Mouse (Mus musculus): Measurements from ENCODE around the gene Gbp8.
"Not testable (repeated sequence)": the region's sequence is repeated elsewhere in the genome, so short reads cannot be mapped to it uniquely, and the experiment has no call there.

Gene Gbp8

DNA sequence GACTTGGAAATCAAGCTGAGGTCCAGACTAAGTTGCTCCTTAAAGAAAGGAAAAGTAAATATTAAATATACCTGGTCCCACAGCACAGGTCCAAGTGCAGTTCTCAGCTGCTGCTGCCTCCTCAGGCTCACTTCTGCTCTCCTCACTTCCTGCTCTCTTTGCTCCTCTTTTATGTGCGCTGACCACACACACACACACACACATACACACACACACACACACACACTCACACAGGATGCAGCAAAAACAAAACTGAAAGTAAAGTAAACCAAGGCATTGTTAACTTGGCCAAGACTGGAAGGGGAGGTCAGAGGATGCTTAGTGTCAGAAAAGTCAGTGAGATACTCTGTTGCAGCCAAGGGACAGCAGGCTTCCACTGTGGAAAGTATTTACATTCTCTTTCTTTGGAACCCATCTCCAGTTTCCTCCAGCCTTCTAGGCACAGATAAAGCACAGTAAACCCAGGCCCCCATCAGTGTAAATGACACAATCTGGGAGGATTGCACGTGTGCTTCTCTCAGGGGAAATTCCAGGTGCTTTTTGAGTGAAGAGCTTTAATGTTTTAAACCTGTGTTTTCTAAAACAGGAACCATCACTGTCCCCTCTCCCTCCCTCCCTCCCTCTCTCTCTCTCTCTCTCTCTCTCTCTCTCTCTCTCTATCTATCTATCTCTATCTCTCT is at the start of gene Gbp8, which contains the start of the genes Gbp9 and Gbp4:
Gene Gbp8 (minus strand): TSS at position 132 of the 680 bp plus-strand sequence.
Gene Gbp9 (minus strand): TSS at position 131 of the 680 bp plus-strand sequence.
Gene Gbp4 (minus strand): TSS at position 178 of the 680 bp plus-strand sequence.
- peak in 1 of 2 experiments; percentile 21 for DNase-seq (ENCODE audit: low spot score in 2 of 2)

DNA sequence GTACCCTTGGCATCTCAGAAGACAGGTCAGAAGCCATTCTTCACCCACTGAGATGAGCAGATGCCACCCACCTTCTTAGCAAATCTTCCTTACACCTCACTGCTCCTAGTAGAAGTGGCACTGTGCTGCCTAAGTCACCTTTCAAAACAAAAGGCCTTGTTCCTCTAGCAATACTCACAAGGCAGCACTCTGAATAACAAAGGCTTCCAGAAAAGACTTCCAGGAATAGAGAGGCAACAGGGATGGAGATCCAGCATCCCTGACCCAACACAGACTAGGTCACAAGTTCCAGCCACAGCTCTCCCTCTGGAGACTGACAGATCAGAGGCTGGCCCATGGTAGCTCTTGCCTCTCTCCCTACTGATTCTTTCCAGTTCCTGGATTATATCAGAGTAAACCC is 42.1 kb upstream of the Gbp8 start:
- no peak for DNase-seq (ENCODE audit: low spot score in 2 of 2)

DNA sequence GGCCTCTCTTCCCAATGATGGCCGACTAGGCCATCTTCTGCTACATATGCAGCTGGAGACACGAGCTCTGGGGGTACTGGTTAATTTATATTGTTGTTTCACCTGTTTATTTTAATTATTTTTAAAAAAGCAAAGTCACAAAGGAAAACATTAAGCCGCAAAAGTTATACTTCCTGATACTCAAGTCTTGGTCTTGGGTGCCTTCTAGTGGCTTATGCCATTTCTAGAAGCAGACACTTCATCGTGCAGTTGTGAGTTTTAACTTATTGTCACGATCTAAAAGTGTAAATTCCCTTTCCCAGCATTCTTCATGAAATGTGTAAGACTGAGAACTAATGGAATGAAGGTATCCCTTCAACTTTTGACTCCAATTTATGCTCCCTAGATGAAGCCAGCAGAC is 17.2 kb upstream of the Gbp8 start:
- no peak for DNase-seq (ENCODE audit: low spot score in 2 of 2)

GRCm38 (mm10) chr5:105154049-105154448 is 14.7 kb upstream of the Gbp8 start:
- DNase-seq (ENCODE audit: low spot score in 2 of 2), result no peak

GRCm38 (mm10) chr5:105148062-105148461 is 8.7 kb upstream of the Gbp8 start:
- DNase-seq (ENCODE audit: low spot score in 2 of 2), result not testable (repeated sequence)

DNA sequence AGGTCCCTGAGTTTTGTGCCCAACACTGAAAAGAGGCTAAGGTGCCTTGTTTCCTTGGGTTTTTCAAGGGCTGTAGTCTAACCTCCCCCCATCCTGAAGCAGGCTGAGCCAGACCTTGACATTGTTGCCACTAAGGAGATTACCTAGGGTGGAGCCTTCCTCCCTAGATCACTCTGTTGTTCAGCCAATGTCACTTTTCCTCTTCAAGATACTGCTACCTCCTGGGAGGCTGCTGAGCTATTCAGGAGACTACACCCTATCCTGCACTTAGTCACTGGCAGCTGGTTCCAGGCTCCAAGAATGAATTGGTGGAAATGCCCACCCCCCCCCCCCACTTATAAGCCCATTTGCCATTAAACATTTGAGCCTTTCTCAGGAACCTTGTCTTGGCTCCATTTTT is 7.1 kb upstream of the Gbp8 start:
- DNase-seq (ENCODE audit: low spot score in 2 of 2), result no peak

GRCm38 (mm10) chr5:105145731-105146130 is 6.4 kb upstream of the Gbp8 start:
- DNase-seq (ENCODE audit: low spot score in 2 of 2), result not testable (repeated sequence)

- not testable (repeated sequence) for DNase-seq (ENCODE audit: low spot score in 2 of 2)
Observed at GRCm38 (mm10) chr5:105140089-105140810, 910 bp upstream of the Gbp8 start.

DNA sequence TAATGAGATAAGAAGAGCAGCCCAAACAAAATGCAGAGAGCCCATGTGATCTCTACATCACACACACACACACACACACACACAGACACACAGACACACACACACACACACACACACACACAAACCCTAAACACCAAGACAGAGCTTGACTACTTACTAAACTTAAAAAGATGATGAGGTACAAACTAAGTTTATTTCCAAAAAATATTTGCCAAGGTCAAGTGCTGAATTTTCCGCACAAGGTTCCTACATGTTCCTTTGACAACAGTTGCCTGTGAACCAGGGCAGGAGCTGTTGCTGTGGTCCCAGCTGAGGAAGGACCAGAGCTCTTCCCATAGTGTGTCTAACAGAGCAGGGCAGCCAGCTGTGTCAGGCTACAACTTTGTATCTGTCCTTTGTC is 434 bp downstream of the Gbp8 start:
- DNase-seq (ENCODE audit: low spot score in 2 of 2), result no peak

DNA sequence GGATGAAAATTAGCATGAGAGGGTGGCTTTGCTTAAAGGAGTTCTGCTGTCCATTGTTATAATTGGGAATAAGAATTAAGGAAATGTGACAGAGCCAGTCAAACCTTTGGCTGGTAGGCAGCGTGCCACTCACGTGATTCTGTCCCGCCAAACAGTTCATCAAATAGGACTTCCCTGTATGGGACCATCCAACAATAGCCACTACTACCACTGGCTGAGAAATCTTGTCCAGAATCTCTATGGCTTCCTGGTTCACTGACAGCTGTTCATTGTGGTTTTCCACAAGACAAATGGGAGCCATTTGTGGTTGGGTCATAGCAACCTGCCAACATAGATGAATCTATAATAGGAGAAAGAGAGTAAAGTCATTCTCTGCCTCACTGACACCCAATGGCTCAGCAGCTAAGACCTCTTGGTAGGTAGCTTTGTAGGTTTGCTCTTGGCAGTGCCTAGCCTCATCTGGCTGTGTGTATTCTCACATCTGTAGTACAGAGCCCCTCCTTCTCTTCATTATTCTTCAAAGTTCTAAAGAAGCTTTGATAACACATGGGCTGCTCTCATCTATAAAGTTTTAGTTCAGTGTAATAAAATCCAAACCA is 2.5 kb downstream of the Gbp8 start:
- DNase-seq (ENCODE audit: low spot score in 2 of 2), result not testable (repeated sequence)

DNA sequence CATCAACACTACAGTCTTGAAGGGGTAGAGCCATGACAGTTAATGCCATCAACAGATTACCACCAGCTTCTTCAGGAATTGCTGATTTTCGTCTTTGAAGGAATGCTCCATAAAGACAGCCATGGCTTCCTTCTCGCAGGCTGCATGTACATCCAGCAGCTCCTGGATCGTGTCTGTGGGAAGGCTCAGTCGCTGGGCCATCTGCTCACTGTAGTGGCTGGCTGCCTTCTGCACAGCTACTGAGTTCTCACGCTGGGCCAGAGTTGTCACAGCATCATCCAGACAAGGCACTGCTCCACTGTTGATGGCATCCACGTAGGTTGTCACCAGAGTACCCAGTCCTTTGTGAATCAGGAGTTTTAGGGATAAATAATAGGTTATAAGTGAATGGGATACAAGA is 17.6 kb downstream of the Gbp8 start:
- DNase-seq (ENCODE audit: low spot score in 2 of 2), result not testable (repeated sequence)

DNA sequence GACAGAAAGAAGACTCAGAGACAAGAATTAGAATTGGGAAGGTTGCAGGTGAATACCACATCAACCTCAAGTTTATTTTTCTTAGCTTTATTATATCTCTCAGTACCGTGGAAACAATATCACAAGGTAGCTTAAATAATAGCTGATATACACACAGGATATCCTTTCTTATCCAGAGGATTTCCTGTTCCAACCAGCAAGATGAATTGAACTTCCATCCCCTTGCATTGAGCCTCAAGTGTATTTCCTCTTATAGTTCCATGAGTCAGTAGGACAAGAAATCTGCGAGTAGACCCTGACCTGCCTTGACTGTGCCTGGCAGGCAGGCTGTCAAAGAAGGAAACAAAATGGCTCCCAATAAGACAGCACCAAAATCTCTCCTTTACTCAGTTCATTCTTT is 23.6 kb downstream of the Gbp8 start:
- no peak for DNase-seq (ENCODE audit: low spot score in 2 of 2)

DNA sequence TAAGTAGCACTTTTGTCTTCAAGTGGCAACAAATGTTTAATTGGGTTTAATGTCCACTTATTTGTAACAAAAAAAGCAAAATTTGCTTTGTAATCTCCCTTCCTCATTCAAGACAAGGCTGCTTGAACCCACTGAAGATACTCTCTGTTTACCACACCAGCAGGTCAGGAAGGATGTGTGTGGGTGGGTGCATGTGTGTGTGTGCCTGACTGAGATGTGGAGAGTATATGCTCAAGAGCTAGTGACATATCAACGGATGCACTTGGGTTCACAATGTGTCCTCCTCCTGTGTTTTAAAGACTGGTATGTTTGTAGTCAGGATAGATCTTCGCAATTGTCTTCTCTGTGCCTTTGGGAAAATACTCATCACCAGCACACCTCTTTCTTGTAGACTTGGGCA is 24.6 kb downstream of the Gbp8 start:
- DNase-seq (ENCODE audit: low spot score in 2 of 2), result peak in 1 of 2 experiments; percentile 23

GRCm38 (mm10) chr5:105113656-105114055 is 25.7 kb downstream of the Gbp8 start:
- no peak for DNase-seq (ENCODE audit: low spot score in 2 of 2)

DNA sequence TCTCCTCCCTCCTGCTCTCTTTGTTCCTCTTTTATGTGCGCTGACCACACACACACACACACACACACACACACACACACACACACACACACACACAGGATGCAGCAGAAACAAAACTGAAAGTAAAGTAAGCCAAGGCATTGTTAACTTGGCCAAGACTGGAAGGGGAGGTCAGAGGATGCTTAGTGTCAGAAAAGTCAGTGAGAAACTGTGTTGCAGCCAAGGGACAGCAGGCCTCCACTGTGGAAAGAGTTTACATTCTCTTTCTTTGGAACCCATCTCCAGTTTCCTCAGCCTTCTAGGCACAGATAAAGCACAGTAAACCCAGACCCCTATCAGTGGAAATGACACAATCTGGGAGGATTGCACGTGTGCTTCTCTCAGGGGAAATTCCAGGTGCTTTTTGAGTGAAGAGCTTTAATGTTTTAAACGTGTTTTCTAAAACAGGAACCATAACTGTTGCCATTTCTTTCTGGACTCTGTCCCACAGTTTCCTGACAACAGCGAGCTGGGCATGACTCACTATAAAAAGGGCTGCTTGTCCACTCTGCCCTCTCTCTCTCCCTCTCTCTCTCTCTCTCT is 29.0 kb downstream of the Gbp8 start:
- DNase-seq (ENCODE audit: low spot score in 2 of 2), result peak; percentile 70 to 77

- DNase-seq (ENCODE audit: low spot score in 2 of 2), result not testable (repeated sequence)
Observed at GRCm38 (mm10) chr5:105109775-105110174, 29.6 kb downstream of the Gbp8 start.

DNA sequence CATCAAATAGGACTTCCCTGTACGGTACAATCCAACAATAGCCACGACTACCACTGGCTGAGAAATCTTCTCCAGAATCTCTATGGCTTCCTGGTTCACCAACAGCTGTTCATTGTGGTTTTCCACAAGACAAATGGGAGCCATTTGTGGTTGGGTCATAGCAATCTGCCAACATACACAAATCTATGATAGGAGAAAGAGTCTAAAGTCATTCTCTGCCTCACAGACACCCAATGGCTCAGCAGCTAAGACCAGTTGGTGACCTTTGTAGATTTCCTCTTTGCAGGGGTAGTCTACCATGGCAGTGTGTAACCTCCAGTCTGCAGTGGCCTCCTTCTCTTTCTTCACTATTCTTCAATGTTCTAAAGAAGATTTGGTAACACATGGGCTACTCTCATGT is 33.7 kb downstream of the Gbp8 start:
- not testable (repeated sequence) for DNase-seq (ENCODE audit: low spot score in 2 of 2)

- no peak for DNase-seq (ENCODE audit: low spot score in 2 of 2)
Observed at GRCm38 (mm10) chr5:105081900-105082299, 57.4 kb downstream of the Gbp8 start.

DNA sequence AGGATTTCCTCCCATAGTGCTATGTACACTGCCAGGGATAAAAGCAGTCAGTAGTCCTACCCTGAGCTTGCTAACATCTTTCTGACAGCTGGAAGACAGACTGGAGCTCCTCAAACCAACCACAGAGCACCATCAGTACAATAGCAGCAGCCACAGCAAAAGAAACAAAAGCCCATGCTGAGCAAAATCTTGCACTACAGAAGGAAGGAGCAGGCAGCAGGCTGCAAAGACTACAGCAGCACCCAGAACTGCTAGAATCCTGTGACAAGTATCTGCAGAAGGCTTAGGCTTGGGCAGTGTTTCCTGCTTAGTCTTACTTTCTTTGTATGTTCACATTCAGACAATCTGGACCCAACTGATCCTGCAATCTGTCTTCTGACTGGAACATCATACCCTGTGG is 71.0 kb downstream of the Gbp8 start:
- not testable (repeated sequence) for DNase-seq (ENCODE audit: low spot score in 2 of 2)

DNA sequence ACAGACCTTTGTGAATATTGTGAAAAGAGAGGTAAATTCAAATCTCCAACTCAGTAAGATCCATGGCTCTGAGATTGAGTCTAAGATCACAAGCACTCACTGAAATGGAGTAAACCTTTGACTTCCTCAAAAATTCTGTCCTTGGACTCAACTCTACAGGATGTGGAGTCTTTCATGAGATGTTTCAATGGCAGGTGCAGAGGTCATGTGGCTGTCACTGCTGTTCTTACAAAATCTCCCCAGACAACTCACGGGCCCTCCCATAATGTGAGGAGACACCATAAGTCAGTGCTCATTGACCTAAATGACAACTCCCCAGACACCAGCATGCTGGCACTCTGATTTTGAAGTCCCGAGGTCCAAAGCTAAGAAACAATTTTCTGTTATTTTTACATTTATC is 74.9 kb downstream of the Gbp8 start:
- DNase-seq (ENCODE audit: low spot score in 2 of 2), result not testable (repeated sequence)

GRCm38 (mm10) chr5:105063321-105063720 is 76.0 kb downstream of the Gbp8 start:
- DNase-seq (ENCODE audit: low spot score in 2 of 2), result no peak

GRCm38 (mm10) chr5:105062403-105062802 is 76.9 kb downstream of the Gbp8 start:
- DNase-seq (ENCODE audit: low spot score in 2 of 2), result not testable (repeated sequence)
